Mouse (Mus musculus) liver, embryonic 15.5 days (tissue): ENCODE measurements around the gene Bmpr1b. TPM values are rescaled to one million over a fixed set of nuclear protein-coding genes. Genes with fewer than 3 reads are reported as not detected.

ENCODE experiments used
- ATAC-seq: fragments of 200-750 bp; cut with Nextera tagmentation; 2 replicates; pipeline ENCODE4 v1.8.0; 2017; ENCODE audit warnings: moderate number of reproducible peaks, mild to moderate bottlenecking, moderate library complexity; ENCODE audit not compliant: insufficient read depth
- H3K27ac ChIP-seq: fragments of 300-500 bp; sonication (generic); replicated peaks from 2 replicates; pipeline ENCODE4 v1.5.1; 2015; ENCODE audit warnings: mild to moderate bottlenecking, inconsistent platforms
- H3K27me3 ChIP-seq: fragments of 300-500 bp; sonication (generic); 2 replicates; pipeline ENCODE4 v1.6.1; 2015; ENCODE audit warnings: mild to moderate bottlenecking, inconsistent platforms
- H3K36me3 ChIP-seq: fragments of 300-500 bp; sonication (generic); replicated peaks from 2 replicates; pipeline ENCODE4 v1.6.1; 2015; ENCODE audit warnings: moderate library complexity, mild to moderate bottlenecking, inconsistent platforms
- H3K4me1 ChIP-seq: fragments of 300-500 bp; sonication (generic); replicated peaks from 2 replicates; pipeline ENCODE4 v1.6.1; 2015; ENCODE audit warnings: inconsistent platforms
- H3K4me2 ChIP-seq: fragments of 300-500 bp; sonication (generic); 2 replicates; pipeline ENCODE4 v1.6.1; 2015; ENCODE audit warnings: moderate library complexity, mild to moderate bottlenecking, inconsistent platforms
- H3K4me3 ChIP-seq: fragments of 300-500 bp; sonication (generic); replicated peaks from 2 replicates; pipeline ENCODE4 v1.5.1; 2015; ENCODE audit warnings: mild to moderate bottlenecking, inconsistent platforms
- H3K9ac ChIP-seq: fragments of 300-500 bp; sonication (generic); 2 replicates; pipeline ENCODE4 v1.6.1; 2015; ENCODE audit warnings: moderate library complexity, mild to moderate bottlenecking, inconsistent platforms
- H3K9me3 ChIP-seq: fragments of 300-500 bp; sonication (generic); replicated peaks from 2 replicates; pipeline ENCODE4 v1.6.1; 2016; ENCODE audit warnings: inconsistent platforms
- WGBS: fragments of 180-500 bp; shearing (Covaris S2); methylation state at CpG from one replicate; pipeline ENCODE4 v1.1.7; 2015; ENCODE audit warnings: mixed read lengths; ENCODE audit not compliant: insufficient replicate concordance; 5-methylcytosine and 5-hydroxymethylcytosine counted together
- polyA plus RNA-seq: library from polyadenylated mRNA; unstranded; fragments of >200 nt; fragmentation: Nextera tagmentation; extraction: Ambion mirVana; gene quantifications from 2 replicates; pipeline ENCODE4 v1.2.1, GENCODE M21; 2015

Gene Bmpr1b
- polyA plus RNA-seq, 1 experiment from 2014 or later: 0.12 TPM

DNA sequence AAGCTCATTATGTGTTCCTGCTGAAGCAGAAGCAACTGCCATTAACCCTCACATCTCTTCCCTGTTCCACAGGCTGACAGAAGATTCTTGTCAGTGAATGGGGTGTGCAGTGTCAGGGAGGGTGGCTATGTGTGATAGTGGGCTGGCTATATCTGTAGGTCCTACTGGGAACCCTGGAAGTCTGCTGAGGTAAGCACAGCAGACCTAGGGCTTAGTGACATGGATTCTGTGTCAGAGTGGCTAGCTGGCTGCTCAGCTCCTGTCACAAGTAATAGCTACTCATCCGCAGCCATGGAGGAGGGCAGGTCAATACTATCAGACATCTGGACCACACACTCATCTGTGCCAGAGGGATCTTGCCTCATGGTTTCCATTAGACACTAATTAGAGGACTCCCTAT, 354.4 kb downstream of the Bmpr1b start:
- H3K4me2 ChIP-seq: no peak overlapping the region
- H3K4me1 ChIP-seq: no peaks in the 10 kb centered on the region
- H3K9ac ChIP-seq: no peak overlapping the region
- ATAC-seq: no peak
- H3K4me3 ChIP-seq: no peak overlapping the region
- no peaks in the 10 kb centered on the region for H3K36me3 ChIP-seq
- H3K27me3 ChIP-seq: no peaks in the 10 kb centered on the region
- 58% methylated on average over 1 of the region's 1 CpGs for WGBS
- no peaks in the 10 kb centered on the region for H3K9me3 ChIP-seq
- H3K27ac ChIP-seq: no peak overlapping the region

DNA sequence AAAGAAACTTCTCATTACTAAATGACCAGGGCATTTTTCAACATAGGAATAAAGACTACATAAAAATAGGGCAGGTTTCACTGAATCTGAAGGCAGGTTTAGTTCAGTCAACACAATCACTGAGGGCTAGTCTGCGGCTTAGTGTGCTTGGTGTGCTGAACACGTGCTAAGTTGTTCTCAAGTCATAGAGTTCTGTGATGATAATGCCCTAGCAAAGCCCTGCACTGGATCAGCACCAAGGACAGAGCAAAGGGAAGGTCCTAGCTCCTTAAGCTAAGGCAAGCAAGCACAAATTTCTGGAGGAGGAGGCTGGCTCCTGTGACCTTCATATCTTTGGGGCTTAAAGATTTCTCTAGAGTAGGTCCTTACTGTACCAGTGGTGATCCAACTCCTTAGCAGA, 357.9 kb downstream of the Bmpr1b start:
- H3K27ac ChIP-seq: no peak overlapping the region
- H3K27me3 ChIP-seq: no peaks in the 10 kb centered on the region
- no peak overlapping the region for H3K9ac ChIP-seq
- ATAC-seq: no peak
- H3K9me3 ChIP-seq: no peaks in the 10 kb centered on the region
- H3K4me3 ChIP-seq: no peak overlapping the region
- no peak overlapping the region for H3K4me2 ChIP-seq
- no peaks in the 10 kb centered on the region for H3K4me1 ChIP-seq
- H3K36me3 ChIP-seq: no peaks in the 10 kb centered on the region
- 20% methylated on average over 2 of the region's 2 CpGs for WGBS

DNA sequence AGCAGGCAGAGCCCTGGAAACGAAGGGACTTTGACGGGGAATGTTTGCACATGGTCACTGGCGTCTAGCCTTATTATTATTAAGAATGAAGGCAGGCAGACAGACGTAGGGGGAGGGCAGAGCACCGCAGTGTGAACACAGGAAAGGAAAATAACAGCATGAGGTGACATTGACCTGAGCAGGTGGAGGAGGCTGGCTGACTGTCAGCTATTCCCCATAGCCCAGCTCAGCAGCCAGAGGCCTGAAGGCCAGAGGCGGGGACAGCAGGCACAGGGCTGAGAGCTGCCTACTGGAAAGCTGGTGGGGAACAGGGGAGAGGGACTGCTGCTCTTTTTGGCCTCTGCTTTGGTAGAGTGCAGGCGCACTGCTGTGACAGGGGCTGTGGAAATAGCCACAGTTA, 358.3 kb downstream of the Bmpr1b start:
- Histone ChIP-seq H3K4me1 (no peaks in the 10 kb centered on the region), H3K4me3 (no peak overlapping the region), H3K36me3 (no peaks in the 10 kb centered on the region), H3K9ac (no peak overlapping the region), H3K9me3 (no peaks in the 10 kb centered on the region), H3K27ac (no peak overlapping the region), H3K27me3 (no peaks in the 10 kb centered on the region), H3K4me2 (no peak overlapping the region)
- WGBS: 46% methylated on average over 7 of the region's 7 CpGs
- no peak for ATAC-seq

DNA sequence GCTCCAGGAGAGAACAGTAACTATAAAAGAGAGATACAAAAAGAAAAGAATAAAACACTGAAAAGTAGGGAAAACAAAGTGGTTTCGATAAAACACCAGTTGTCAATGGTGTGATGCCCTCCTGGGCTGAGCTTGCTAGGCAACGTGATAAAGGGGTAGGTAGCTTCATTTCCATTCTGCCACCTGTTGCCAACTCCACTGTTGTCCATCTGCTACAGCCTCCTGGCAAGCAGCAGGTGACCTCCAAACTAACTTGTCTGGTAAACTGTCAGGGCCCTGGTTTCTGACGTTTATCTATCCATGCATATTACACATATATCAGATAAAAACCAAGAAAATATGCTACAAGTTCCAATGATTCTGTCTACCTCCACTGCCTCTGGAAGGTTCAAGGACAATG, 359.6 kb downstream of the Bmpr1b start:
- no peaks in the 10 kb centered on the region for H3K27me3 ChIP-seq
- no peaks in the 10 kb centered on the region for H3K36me3 ChIP-seq
- no peak overlapping the region for H3K9ac ChIP-seq
- ATAC-seq: no peak
- no peaks in the 10 kb centered on the region for H3K4me1 ChIP-seq
- no peak overlapping the region for H3K27ac ChIP-seq
- no peak overlapping the region for H3K4me3 ChIP-seq
- WGBS: 55% methylated on average over 3 of the region's 3 CpGs
- H3K9me3 ChIP-seq: no peaks in the 10 kb centered on the region
- H3K4me2 ChIP-seq: no peak overlapping the region

DNA sequence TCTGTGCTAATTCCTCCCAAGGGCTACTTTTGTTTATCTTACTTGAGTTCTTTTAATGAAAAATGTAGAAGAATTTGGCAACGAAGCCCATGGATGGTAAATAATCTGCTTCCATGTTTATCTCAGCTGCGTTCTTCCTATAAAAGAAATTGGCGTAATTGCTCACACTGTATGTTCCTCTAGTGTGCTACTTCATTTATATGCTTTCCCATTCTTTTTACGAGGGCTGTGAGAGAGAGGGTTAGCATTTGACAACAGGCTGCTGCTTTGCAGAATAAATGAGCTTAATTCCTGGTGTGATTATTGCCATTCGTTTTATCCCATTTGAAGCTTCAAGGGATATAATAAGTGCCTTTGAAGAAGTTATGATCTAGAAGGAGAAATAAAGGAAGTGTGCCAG, 365.1 kb downstream of the Bmpr1b start:
- no peak overlapping the region for H3K9ac ChIP-seq
- H3K27ac ChIP-seq: no peak overlapping the region
- 57% methylated on average over 5 of the region's 5 CpGs for WGBS
- no peaks in the 10 kb centered on the region for H3K27me3 ChIP-seq
- no peak overlapping the region for H3K4me3 ChIP-seq
- H3K36me3 ChIP-seq: no peaks in the 10 kb centered on the region
- ATAC-seq: no peak
- H3K4me2 ChIP-seq: no peak overlapping the region
- no peaks in the 10 kb centered on the region for H3K9me3 ChIP-seq
- no peaks in the 10 kb centered on the region for H3K4me1 ChIP-seq

DNA sequence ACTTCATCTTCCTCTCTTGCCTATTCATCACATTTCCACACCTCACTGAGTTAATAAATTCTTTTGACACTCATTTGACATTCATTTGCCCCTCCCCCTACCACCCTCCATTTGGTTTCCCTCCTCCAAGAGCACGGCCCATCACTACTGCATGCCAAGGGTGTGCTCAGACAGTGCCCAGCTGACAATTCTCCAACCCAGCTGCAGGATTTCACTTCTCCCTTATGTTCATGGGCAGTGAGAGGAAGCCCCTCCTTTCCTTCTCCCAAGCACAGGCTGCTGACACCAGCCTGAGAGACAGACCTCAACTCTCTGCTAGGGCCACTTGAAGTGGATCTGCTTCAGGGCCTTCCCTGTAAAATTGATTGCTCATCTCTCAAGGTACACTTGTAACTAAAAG, 371.4 kb downstream of the Bmpr1b start:
- Histone ChIP-seq H3K9ac (no peak overlapping the region), H3K27me3 (no peaks in the 10 kb centered on the region), H3K27ac (no peak overlapping the region), H3K4me2 (no peak overlapping the region), H3K36me3 (no peaks in the 10 kb centered on the region), H3K4me3 (no peak overlapping the region), H3K9me3 (no peaks in the 10 kb centered on the region), H3K4me1 (no peaks in the 10 kb centered on the region)
- WGBS: 36% methylated on average over 1 of the region's 1 CpGs
- ATAC-seq: no peak

DNA sequence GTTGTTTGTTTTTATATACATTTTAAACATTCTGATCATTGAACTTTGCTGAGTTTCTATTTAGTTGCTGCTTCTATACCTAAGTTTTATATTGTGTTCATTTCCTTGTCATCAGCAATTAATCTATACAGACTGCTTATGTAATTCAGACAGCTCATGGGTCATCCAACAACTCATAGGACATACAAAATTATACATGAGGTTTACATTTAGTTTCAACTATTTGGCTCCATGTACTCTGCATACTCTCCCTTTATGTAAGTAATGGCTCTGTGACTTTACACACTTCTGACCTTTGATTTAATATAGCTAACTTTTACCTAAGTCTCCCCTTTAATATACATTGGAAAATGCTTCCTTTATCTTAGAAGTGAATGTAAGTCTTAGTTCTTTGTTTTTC, 371.9 kb downstream of the Bmpr1b start:
- Histone ChIP-seq H3K4me3 (no peak overlapping the region), H3K27ac (no peak overlapping the region), H3K9ac (no peak overlapping the region), H3K36me3 (no peaks in the 10 kb centered on the region), H3K4me1 (no peaks in the 10 kb centered on the region), H3K27me3 (no peaks in the 10 kb centered on the region), H3K9me3 (no peaks in the 10 kb centered on the region), H3K4me2 (no peak overlapping the region)
- ATAC-seq: no peak

DNA sequence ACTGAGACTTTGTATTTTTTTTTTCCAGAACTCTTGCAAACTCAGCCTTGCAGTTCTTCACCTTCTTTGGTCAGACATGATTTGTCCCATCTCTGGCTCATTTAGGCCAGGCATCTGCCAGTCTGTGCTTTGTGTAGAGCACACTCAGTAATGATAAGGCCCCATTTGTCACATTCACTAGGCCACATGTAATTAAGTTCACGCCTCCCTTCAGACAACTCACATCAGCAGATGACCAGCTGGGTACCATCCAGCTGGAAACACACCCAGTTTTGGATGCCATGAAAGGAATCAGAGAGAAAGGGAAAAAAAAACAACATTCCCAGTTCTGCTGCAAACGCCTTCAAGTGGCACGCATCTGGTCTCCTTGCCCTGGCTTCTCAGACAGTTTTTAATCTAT, 374.9 kb downstream of the Bmpr1b start:
- Histone ChIP-seq H3K9me3 (no peaks in the 10 kb centered on the region), H3K9ac (no peak overlapping the region), H3K27me3 (no peaks in the 10 kb centered on the region), H3K36me3 (no peaks in the 10 kb centered on the region), H3K4me3 (no peak overlapping the region), H3K27ac (no peak overlapping the region), H3K4me1 (no peaks in the 10 kb centered on the region), H3K4me2 (no peak overlapping the region)
- WGBS: 73% methylated on average over 3 of the region's 3 CpGs
- ATAC-seq: no peak

DNA sequence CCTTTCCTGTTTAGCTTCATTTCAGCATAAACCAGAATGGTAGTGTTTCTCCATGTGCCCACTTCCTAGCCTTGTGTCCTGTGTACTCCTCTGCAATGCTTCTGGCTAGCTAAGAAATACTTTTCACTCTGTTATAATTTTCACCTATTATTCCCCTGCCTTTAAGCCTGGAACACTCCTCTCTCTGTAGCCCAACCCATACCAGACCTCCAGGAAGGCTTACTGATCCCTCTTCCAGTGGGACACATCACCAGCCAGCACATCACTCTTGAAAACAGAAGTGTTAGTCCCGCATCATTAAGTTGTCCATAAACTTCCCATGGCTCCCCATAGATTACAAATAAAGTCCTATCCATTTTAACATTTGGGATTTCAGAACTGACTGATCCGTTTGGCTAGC, 375.5 kb downstream of the Bmpr1b start:
- 52% methylated on average over 2 of the region's 2 CpGs for WGBS
- no peak for ATAC-seq

DNA sequence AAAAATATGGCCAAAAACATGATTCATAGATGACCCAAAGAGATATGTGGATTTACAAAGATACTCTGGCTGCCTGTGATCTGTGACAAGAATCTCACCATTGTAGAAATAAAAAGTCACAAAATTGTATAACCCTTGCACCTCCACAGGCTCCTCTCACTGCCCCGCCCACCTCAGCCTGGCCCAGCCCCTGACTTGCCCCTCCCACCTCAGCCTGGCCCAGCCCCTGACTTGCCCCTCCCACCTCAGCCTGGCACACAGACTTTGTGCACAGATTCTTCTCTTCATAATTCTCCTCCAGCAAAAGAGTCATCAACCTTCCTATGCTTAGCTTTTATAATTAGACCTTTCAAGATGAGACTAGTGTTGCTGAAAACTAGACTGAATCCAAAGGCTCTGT, 377.1 kb downstream of the Bmpr1b start:
- H3K27me3 ChIP-seq: no peaks in the 10 kb centered on the region

More for the DNA sequence above, 375.5 kb downstream of the Bmpr1b start:
- no peaks in the 10 kb centered on the region for H3K36me3 ChIP-seq
- H3K4me1 ChIP-seq: no peaks in the 10 kb centered on the region
- no peak overlapping the region for H3K4me3 ChIP-seq
- H3K27me3 ChIP-seq: no peaks in the 10 kb centered on the region
- no peak overlapping the region for H3K9ac ChIP-seq
- no peak overlapping the region for H3K27ac ChIP-seq
- no peak overlapping the region for H3K4me2 ChIP-seq
- no peaks in the 10 kb centered on the region for H3K9me3 ChIP-seq

DNA sequence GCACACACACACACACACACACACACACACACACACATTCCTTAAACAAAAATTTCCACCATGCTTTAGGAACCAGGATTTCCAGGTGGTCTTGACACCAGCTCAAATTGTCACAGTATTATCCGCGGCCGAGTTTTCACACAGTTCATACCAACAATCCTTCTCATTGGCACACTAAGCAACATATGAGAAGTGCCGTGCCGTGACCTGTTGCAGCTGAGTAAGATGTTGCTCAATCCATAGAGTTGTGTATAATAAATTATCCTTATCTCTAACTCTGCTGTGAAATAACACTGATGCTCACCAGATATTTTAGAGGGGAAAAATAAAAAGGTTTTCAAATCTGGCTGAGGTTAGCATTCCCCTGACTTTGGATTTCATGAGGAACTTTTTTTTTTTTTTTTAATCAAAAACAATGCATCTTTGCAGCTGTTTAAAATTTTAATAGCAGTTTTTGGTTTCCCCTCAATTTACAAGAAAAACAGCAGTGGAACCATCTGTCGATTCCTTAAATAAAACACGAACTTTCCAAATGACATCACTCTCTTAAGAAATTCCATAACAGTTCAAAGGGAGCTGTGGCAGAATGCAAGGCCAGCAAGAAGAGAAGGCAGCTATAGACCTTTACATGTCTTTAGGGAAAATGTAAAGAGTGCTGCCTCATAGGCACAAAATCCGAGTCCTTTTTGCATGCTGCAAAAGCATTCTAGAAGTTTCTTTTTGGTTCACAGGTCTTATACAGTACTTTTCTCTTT, 378.0 kb downstream of the Bmpr1b start:
- no peak for ATAC-seq
- Histone ChIP-seq H3K4me2 (no peak overlapping the region), H3K9me3 (no peaks in the 10 kb centered on the region), H3K27me3 (no peaks in the 10 kb centered on the region), H3K9ac (no peak overlapping the region), H3K36me3 (no peaks in the 10 kb centered on the region), H3K27ac (no peak overlapping the region), H3K4me3 (no peak overlapping the region), H3K4me1 (no peaks in the 10 kb centered on the region)
- WGBS: 71% methylated on average over 8 of the region's 8 CpGs

More for the DNA sequence above, 377.1 kb downstream of the Bmpr1b start:
- H3K36me3 ChIP-seq: no peaks in the 10 kb centered on the region
- no peaks in the 10 kb centered on the region for H3K4me1 ChIP-seq
- no peak overlapping the region for H3K4me3 ChIP-seq
- no peak overlapping the region for H3K9ac ChIP-seq
- no peak overlapping the region for H3K4me2 ChIP-seq
- ATAC-seq: no peak
- 35% methylated on average over 1 of the region's 1 CpGs for WGBS
- H3K9me3 ChIP-seq: no peaks in the 10 kb centered on the region
- H3K27ac ChIP-seq: no peak overlapping the region
